Mouse (Mus musculus) ovary, adult 2 months (tissue): ENCODE results near the gene Fasl. TPM values are rescaled to one million over a fixed set of nuclear protein-coding genes. Genes with fewer than 3 reads are reported as not detected.

Source experiments
- polyA plus RNA-seq: library from polyadenylated mRNA; depleted of rRNA; stranded (reverse); fragments of >200 nt; gene quantifications from 2 replicates; pipeline ENCODE4 v1.2.3, GENCODE M21; 2012; rRNA removed

Fasl gene
- polyA plus RNA-seq = not detected in 2 replicates

DNA sequence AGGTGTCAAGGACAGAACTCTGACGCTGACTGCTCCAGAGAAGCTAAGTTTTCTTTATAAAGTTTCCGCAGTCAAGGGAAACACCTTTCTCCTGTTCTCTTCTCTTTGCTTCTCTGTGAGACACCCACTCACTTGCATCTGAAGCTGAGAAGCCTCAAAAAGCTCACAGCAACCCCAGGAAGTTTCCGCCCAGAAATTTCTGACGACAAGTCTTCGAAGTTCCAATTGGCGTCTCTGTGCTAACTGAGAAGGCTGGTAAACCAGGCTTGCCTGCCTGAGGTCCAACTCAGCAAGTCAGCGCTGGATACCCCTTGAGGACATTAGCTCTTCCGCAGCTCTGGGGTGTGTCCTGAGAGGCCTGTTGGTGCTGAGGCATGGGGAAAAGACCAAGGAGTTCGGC is at the start of gene Fasl:
Gene Fasl, minus strand, starts transcription at position 157 of the 400 bp plus-strand sequence.

Other genes starting within 250 kb of the Fasl start
- 3.2 and 3.8 TPM in 2 replicates for gene Suco, start 88.2 kb upstream of the Fasl start, polyA plus RNA-seq
- gene Pigc, start 180.7 kb upstream of the Fasl start, polyA plus RNA-seq = 24.0 and 24.7 TPM in 2 replicates
- not detected in 2 replicates for gene 4930558K02Rik, start 191.1 kb upstream of the Fasl start, polyA plus RNA-seq